Mouse (Mus musculus): ENCODE measurements around the gene Lars2. TPM values are rescaled to one million over a fixed set of nuclear protein-coding genes. Genes with fewer than 3 reads are reported as not detected.
"Not testable (repeated sequence)": the region's sequence is repeated elsewhere in the genome, so short reads cannot be mapped to it uniquely, and the experiment has no call there.

Lars2 gene
- 639 and 838 TPM in 2 replicates for polyA plus RNA-seq (2016; fragmentation: Nextera tagmentation; extraction: Ambion mirVana)

- Histone ChIP-seq H3K9me3 (no peaks in the 10 kb centered on the region), H3K27me3 (ENCODE audit: insufficient read depth, poor library complexity, severe bottlenecking) (no peaks in the 10 kb centered on the region), H3K27ac (peak within 1 kb of the TSS; percentile 92), H3K36me3 (peaks cover 3% of the 10 kb centered on the region), H3K4me1 (peaks cover 14% of the 10 kb centered on the region; the same call in 1 of the 2 replicates), H3K4me3 (peak within 1 kb of the TSS; percentile 89)
- under 1% methylated on average over 35 of the region's 35 CpGs for WGBS
- DNase-seq (ENCODE audit: low spot score) = peak; percentile 98
Measured at GRCm38 (mm10) chr9:123366708-123367385, at the start of gene Lars2. Gene Lars2, plus strand, starts transcription at chr9:123366927.

GRCm38 (mm10) chr9:123326106-123326505 is 40.6 kb upstream of the Lars2 start:
- no peak for DNase-seq (ENCODE audit: low spot score)
- Histone ChIP-seq H3K27ac (no peak overlapping the region), H3K27me3 (ENCODE audit: insufficient read depth, poor library complexity, severe bottlenecking) (no peaks in the 10 kb centered on the region), H3K9me3 (no peaks in the 10 kb centered on the region), H3K4me1 (no peaks in the 10 kb centered on the region), H3K36me3 (no peaks in the 10 kb centered on the region), H3K4me3 (no peak overlapping the region)

GRCm38 (mm10) chr9:123328336-123328735 is 38.4 kb upstream of the Lars2 start:
- H3K27ac ChIP-seq = no peak overlapping the region
- H3K4me3 ChIP-seq = no peak overlapping the region
- WGBS = 82% methylated on average over 3 of the region's 3 CpGs
- DNase-seq (ENCODE audit: low spot score) = peak; percentile 36
- no peaks in the 10 kb centered on the region for H3K9me3 ChIP-seq
- no peaks in the 10 kb centered on the region for H3K36me3 ChIP-seq
- H3K27me3 ChIP-seq (ENCODE audit: insufficient read depth, poor library complexity, severe bottlenecking) = 0 out of 2 replicates have a peak, but pooled peaks cover 3% of the 10 kb centered on the region
- H3K4me1 ChIP-seq = no peaks in the 10 kb centered on the region

- H3K9me3 ChIP-seq = no peaks in the 10 kb centered on the region
- H3K27me3 ChIP-seq (ENCODE audit: insufficient read depth, poor library complexity, severe bottlenecking) = 0 out of 2 replicates have a peak, but pooled peaks cover 3% of the 10 kb centered on the region
- no peaks in the 10 kb centered on the region for H3K36me3 ChIP-seq
- 87% methylated on average over 7 of the region's 7 CpGs for WGBS
- no peaks in the 10 kb centered on the region for H3K4me1 ChIP-seq
- H3K4me3 ChIP-seq = no peak overlapping the region
- DNase-seq (ENCODE audit: low spot score) = no peak
- H3K27ac ChIP-seq = no peak overlapping the region
Measured at GRCm38 (mm10) chr9:123329831-123330230, 36.9 kb upstream of the Lars2 start.

GRCm38 (mm10) chr9:123330271-123330670 is 36.5 kb upstream of the Lars2 start:
- H3K27me3 ChIP-seq (ENCODE audit: insufficient read depth, poor library complexity, severe bottlenecking); H3K4me3 ChIP-seq: not testable (repeated sequence)
- 71% methylated on average over 1 of the region's 1 CpGs for WGBS

GRCm38 (mm10) chr9:123333479-123333878 is 33.2 kb upstream of the Lars2 start:
- H3K27ac ChIP-seq = no peak overlapping the region
- H3K27me3 ChIP-seq (ENCODE audit: insufficient read depth, poor library complexity, severe bottlenecking) = 0 out of 2 replicates have a peak, but pooled peaks cover 3% of the 10 kb centered on the region
- WGBS = 79% methylated on average over 2 of the region's 2 CpGs
- H3K4me3 ChIP-seq = no peak overlapping the region
- DNase-seq (ENCODE audit: low spot score) = no peak
- H3K36me3 ChIP-seq = no peaks in the 10 kb centered on the region
- no peaks in the 10 kb centered on the region for H3K9me3 ChIP-seq
- H3K4me1 ChIP-seq = 0 out of 2 replicates have a peak, but pooled peaks cover 3% of the 10 kb centered on the region

More at GRCm38 (mm10) chr9:123330271-123330670, 36.5 kb upstream of the Lars2 start:
- H3K9me3 ChIP-seq; H3K4me1 ChIP-seq; DNase-seq (ENCODE audit: low spot score); H3K36me3 ChIP-seq; H3K27ac ChIP-seq: not testable (repeated sequence)

- WGBS = 54% methylated on average over 5 of the region's 5 CpGs
- Histone ChIP-seq H3K4me3 (no peak overlapping the region), H3K27ac (no peak overlapping the region), H3K9me3 (no peaks in the 10 kb centered on the region), H3K36me3 (no peaks in the 10 kb centered on the region), H3K4me1 (0 out of 2 replicates have a peak, but pooled peaks cover 3% of the 10 kb centered on the region), H3K27me3 (ENCODE audit: insufficient read depth, poor library complexity, severe bottlenecking) (0 out of 2 replicates have a peak, but pooled peaks cover 3% of the 10 kb centered on the region)
- no peak for DNase-seq (ENCODE audit: low spot score)
Measured at GRCm38 (mm10) chr9:123335044-123335670, 31.6 kb upstream of the Lars2 start.

- H3K4me1 ChIP-seq = 0 out of 2 replicates have a peak, but pooled peaks cover 7% of the 10 kb centered on the region
- H3K9me3 ChIP-seq = no peaks in the 10 kb centered on the region
- DNase-seq (ENCODE audit: low spot score) = no peak
- no peaks in the 10 kb centered on the region for H3K36me3 ChIP-seq
- no peak overlapping the region for H3K27ac ChIP-seq
- no peak overlapping the region for H3K4me3 ChIP-seq
- H3K27me3 ChIP-seq (ENCODE audit: insufficient read depth, poor library complexity, severe bottlenecking) = no peaks in the 10 kb centered on the region
- 50% methylated on average over 3 of the region's 3 CpGs for WGBS
Measured at GRCm38 (mm10) chr9:123339651-123340144, 27.0 kb upstream of the Lars2 start.

- 0 out of 2 replicates have a peak, but pooled peaks cover 7% of the 10 kb centered on the region for H3K4me1 ChIP-seq
- no peak overlapping the region for H3K4me3 ChIP-seq
- H3K36me3 ChIP-seq = no peaks in the 10 kb centered on the region
- no peaks in the 10 kb centered on the region for H3K9me3 ChIP-seq
- no peak overlapping the region for H3K27ac ChIP-seq
- 90% methylated on average over 6 of the region's 6 CpGs for WGBS
- no peaks in the 10 kb centered on the region for H3K27me3 ChIP-seq (ENCODE audit: insufficient read depth, poor library complexity, severe bottlenecking)
- no peak for DNase-seq (ENCODE audit: low spot score)
Measured at GRCm38 (mm10) chr9:123341256-123341655, 25.5 kb upstream of the Lars2 start.

GRCm38 (mm10) chr9:123343069-123343468 is 23.7 kb upstream of the Lars2 start:
- H3K4me1 ChIP-seq = 0 out of 2 replicates have a peak, but pooled peaks cover 6% of the 10 kb centered on the region
- H3K4me3 ChIP-seq = no peak overlapping the region
- no peaks in the 10 kb centered on the region for H3K27me3 ChIP-seq (ENCODE audit: insufficient read depth, poor library complexity, severe bottlenecking)
- H3K27ac ChIP-seq = no peak overlapping the region
- no peaks in the 10 kb centered on the region for H3K36me3 ChIP-seq
- H3K9me3 ChIP-seq = no peaks in the 10 kb centered on the region
- WGBS = 54% methylated on average over 3 of the region's 3 CpGs
- DNase-seq (ENCODE audit: low spot score) = no peak

- not testable (repeated sequence) for H3K36me3 ChIP-seq; H3K27me3 ChIP-seq (ENCODE audit: insufficient read depth, poor library complexity, severe bottlenecking); H3K27ac ChIP-seq; H3K9me3 ChIP-seq; H3K4me1 ChIP-seq; DNase-seq (ENCODE audit: low spot score); H3K4me3 ChIP-seq
- 90% methylated on average over 1 of the region's 1 CpGs for WGBS
Measured at GRCm38 (mm10) chr9:123349286-123349685, 17.4 kb upstream of the Lars2 start.

GRCm38 (mm10) chr9:123359981-123360380 is 6.7 kb upstream of the Lars2 start:
- H3K9me3 ChIP-seq = no peaks in the 10 kb centered on the region
- no peaks in the 10 kb centered on the region for H3K27me3 ChIP-seq (ENCODE audit: insufficient read depth, poor library complexity, severe bottlenecking)
- no peaks in the 10 kb centered on the region for H3K4me1 ChIP-seq
- no peak overlapping the region for H3K4me3 ChIP-seq
- no peak for DNase-seq (ENCODE audit: low spot score)
- H3K27ac ChIP-seq = 0 out of 2 replicates have a peak overlapping the region, but pooled peaks have one; percentile 16
- H3K36me3 ChIP-seq = no peaks in the 10 kb centered on the region
- WGBS = 33% methylated on average over 3 of the region's 3 CpGs

GRCm38 (mm10) chr9:123365353-123365752 is 1.4 kb upstream of the Lars2 start:
- Histone ChIP-seq H3K27me3 (ENCODE audit: insufficient read depth, poor library complexity, severe bottlenecking) (no peaks in the 10 kb centered on the region), H3K4me1 (peaks cover 14% of the 10 kb centered on the region; the same call in 1 of the 2 replicates), H3K4me3 (no peak overlapping the region), H3K9me3 (no peaks in the 10 kb centered on the region), H3K36me3 (no peaks in the 10 kb centered on the region), H3K27ac (no peak overlapping the region)
- WGBS = 67% methylated on average over 1 of the region's 1 CpGs
- no peak for DNase-seq (ENCODE audit: low spot score)
